Mouse (Mus musculus): ENCODE measurements around the gene Mia2.

- no peak for TF ChIP-seq CTCF (IDR thresholded peaks at IDR 0.05; ENCODE audit: insufficient read depth, low read depth, low read length)
- TF ChIP-seq POLR2A (IDR thresholded peaks at IDR 0.05; ENCODE audit: insufficient read depth, low read depth, low read length) = no peak
Measured at GRCm38 (mm10) chr12:59067095-59067494, 28.5 kb upstream of the Mia2 start.

Measured in olfactory bulb, adult 2 months (tissue).